In the genomic region with DNA sequence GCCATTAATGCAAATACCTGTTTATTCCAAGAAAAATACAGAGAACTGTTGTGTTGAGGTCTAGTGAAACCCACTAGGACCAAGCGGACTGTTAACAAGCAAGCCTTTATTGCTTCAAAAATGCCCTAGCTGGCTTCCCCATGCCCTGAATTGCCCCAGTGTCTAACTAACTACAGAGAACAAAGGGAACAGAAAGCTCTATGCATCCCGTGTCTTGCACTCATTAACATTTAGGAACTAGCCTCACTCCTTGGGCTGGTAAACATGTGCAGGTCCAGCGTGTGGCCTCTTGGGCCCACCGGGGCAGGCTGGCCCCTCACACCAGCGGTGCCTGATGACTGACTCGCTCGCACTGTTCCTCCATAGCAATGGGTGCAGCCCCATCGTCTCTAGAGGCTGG, we compare ENCODE assay signal across 15 mouse cellular contexts. TPM values are rescaled to one million over a fixed set of nuclear protein-coding genes. Genes with fewer than 3 reads are reported as not detected.
DNase-seq lines count a peak whose midpoint lies in the region; ATAC-seq and TF ChIP-seq lines count a peak whose summit lies in the region.
"Had no signal": no experiment of that assay in that cellular context is flagged by ENCODE, and none has a peak within 500 bp of the region (broad histone marks: within the 10 kb centered on the region; RNA-seq: fewer than 3 reads in every experiment).

No protein-coding gene starts in this region.

- H3K27ac ChIP-seq in left cerebral cortex, adult 2 months: peak overlapping the region; percentile 59
- H3K27ac ChIP-seq in embryonic facial prominence, embryonic 13.5 days: peak overlapping the region; percentile 82
- no peak overlapping the region for H3K27ac ChIP-seq in forebrain, embryonic 16.5 days (ENCODE audit: low read length)
- H3K27ac ChIP-seq in limb, embryonic 11.5 days (replicated peaks; ENCODE audit: low read depth, low read length): no peak overlapping the region
- H3K27ac ChIP-seq: liver, embryonic 14.5 days; midbrain, embryonic 15.5 days had no signal

- no peak overlapping the region for H3K4me2 ChIP-seq in embryonic facial prominence, embryonic 13.5 days
- no peak overlapping the region for H3K4me2 ChIP-seq in forebrain, embryonic 16.5 days (ENCODE audit: low read length)
- no peak overlapping the region for H3K4me2 ChIP-seq in limb, embryonic 11.5 days (ENCODE audit: low read depth, severe bottlenecking)
- H3K4me2 ChIP-seq: midbrain, embryonic 15.5 days had no signal

- intact Hi-C loops in left cerebral cortex, adult 2 months (cut with DNase I): no loop called here
- intact Hi-C loops in left cerebral cortex, postnatal 36 days (cut with DNase I): no loop called here

- TF ChIP-seq CTCF in left cerebral cortex, adult 2 months (IDR thresholded peaks at IDR 0.05): no peak
- no peak for TF ChIP-seq CTCF in lung, adult 2 months (IDR thresholded peaks at IDR 0.05; ENCODE audit: insufficient read depth, low read length)

- TF ChIP-seq POLR2A in lung, adult 2 months (IDR thresholded peaks at IDR 0.05; ENCODE audit: borderline replicate concordance, extremely low read depth, low read depth, low read length): no peak

- no peak for DNase-seq in left cerebral cortex, adult 2 months (ENCODE audit: extremely low spot score in 1 of 2, low spot score in 2 of 2)
- DNase-seq in left cerebral cortex, postnatal 36 days (ENCODE audit: low spot score in 2 of 2): no peak
- DNase-seq in limb, embryonic 11.5 days (ENCODE audit: low spot score): no peak
- no peak for DNase-seq in lung, adult 2 months
- DNase-seq in adipocyte (ENCODE audit: low spot score): no peak
- no peak for DNase-seq in spleen, postnatal 14 days (ENCODE audit: low spot score in 2 of 2)
- DNase-seq: cerebellum, postnatal 10 days; gastrocnemius, postnatal 10 days had no signal

- H3K36me3 ChIP-seq in embryonic facial prominence, embryonic 13.5 days: no peaks in the 10 kb centered on the region
- no peaks in the 10 kb centered on the region for H3K36me3 ChIP-seq in forebrain, embryonic 16.5 days (ENCODE audit: control insufficient read depth, insufficient read depth)
- no peaks in the 10 kb centered on the region for H3K36me3 ChIP-seq in limb, embryonic 11.5 days (ENCODE audit: control insufficient read depth, insufficient read depth, low read length)
- H3K36me3 ChIP-seq: midbrain, embryonic 15.5 days had no signal

- peaks cover 5% of the 10 kb centered on the region for H3K4me1 ChIP-seq in embryonic facial prominence, embryonic 13.5 days
- H3K4me1 ChIP-seq in forebrain, embryonic 16.5 days (replicated peaks; ENCODE audit: control insufficient read depth, insufficient read depth, low read length): peaks cover 3% of the 10 kb centered on the region; the same call in 1 of the 2 replicates
- H3K4me1 ChIP-seq in limb, embryonic 11.5 days (ENCODE audit: control insufficient read depth, insufficient read depth, low read length): no peaks in the 10 kb centered on the region
- H3K4me1 ChIP-seq in lung, adult 2 months (ENCODE audit: control insufficient read depth, insufficient read depth, low read length): no peaks in the 10 kb centered on the region
- H3K4me1 ChIP-seq: midbrain, embryonic 15.5 days had no signal

- no peaks in the 10 kb centered on the region for H3K9me3 ChIP-seq in embryonic facial prominence, embryonic 13.5 days
- no peaks in the 10 kb centered on the region for H3K9me3 ChIP-seq in forebrain, embryonic 16.5 days (ENCODE audit: control insufficient read depth, low read length)
- H3K9me3 ChIP-seq in limb, embryonic 11.5 days (ENCODE audit: control insufficient read depth, low read length): no peaks in the 10 kb centered on the region
- H3K9me3 ChIP-seq: midbrain, embryonic 15.5 days had no signal

- 35% methylated on average over 8 of the region's 8 CpGs for WGBS in embryonic facial prominence, embryonic 13.5 days
- 30% methylated on average over 8 of the region's 8 CpGs for WGBS in forebrain, embryonic 16.5 days
- WGBS in limb, embryonic 11.5 days: 59% methylated on average over 8 of the region's 8 CpGs
- 80% methylated on average over 8 of the region's 8 CpGs for WGBS in lung, adult 2 months

- no peak overlapping the region for H3K4me3 ChIP-seq in left cerebral cortex, adult 2 months
- H3K4me3 ChIP-seq in embryonic facial prominence, embryonic 13.5 days: no peak overlapping the region
- H3K4me3 ChIP-seq in forebrain, embryonic 16.5 days (replicated peaks; ENCODE audit: low read length): no peak overlapping the region
- no peak overlapping the region for H3K4me3 ChIP-seq in limb, embryonic 11.5 days (ENCODE audit: low read depth, low read length)
- H3K4me3 ChIP-seq in lung, adult 2 months (replicated peaks; ENCODE audit: extremely low read depth, low read depth, low read length): no peak overlapping the region
- H3K4me3 ChIP-seq: midbrain, embryonic 15.5 days had no signal

- ATAC-seq in embryonic facial prominence, embryonic 13.5 days (ENCODE audit: insufficient number of reproducible peaks, insufficient read depth, low FRiP score, low TSS enrichment, low read depth): peak; percentile 48; the same call in 1 of the 2 replicates
- peak; percentile 76 for ATAC-seq in forebrain, embryonic 16.5 days
- ATAC-seq in limb, embryonic 11.5 days (ENCODE audit: insufficient number of reproducible peaks, low FRiP score, low TSS enrichment, low read depth): 0 out of 2 replicates have a peak, but pooled peaks have one; percentile 57
- ATAC-seq: activated CD4-positive, CD25-positive, alpha-beta regulatory T cell, adult 4 months; midbrain, embryonic 15.5 days had no signal

- no peak overlapping the region for H3K9ac ChIP-seq in embryonic facial prominence, embryonic 13.5 days
- no peak overlapping the region for H3K9ac ChIP-seq in forebrain, embryonic 16.5 days (replicated peaks; ENCODE audit: low read depth, low read length)
- no peak overlapping the region for H3K9ac ChIP-seq in limb, embryonic 11.5 days (ENCODE audit: low read length)
- H3K9ac ChIP-seq: liver, embryonic 14.5 days; midbrain, embryonic 15.5 days had no signal

- no peaks in the 10 kb centered on the region for H3K27me3 ChIP-seq in embryonic facial prominence, embryonic 13.5 days
- no peaks in the 10 kb centered on the region for H3K27me3 ChIP-seq in forebrain, embryonic 16.5 days (replicated peaks; ENCODE audit: control insufficient read depth, insufficient read depth, low read length)
- H3K27me3 ChIP-seq in limb, embryonic 11.5 days (ENCODE audit: control insufficient read depth, insufficient read depth, low read length): no peaks in the 10 kb centered on the region
- H3K27me3 ChIP-seq: midbrain, embryonic 15.5 days had no signal

RNA-seq across cellular contexts. Expression of a gene that starts 49.1 kb away (rescaled TPM):
- total RNA-seq in left cerebral cortex, adult 2 months (2021): not detected
- total RNA-seq in left cerebral cortex, postnatal 36 days (2021): not detected
- polyA plus RNA-seq in embryonic facial prominence, embryonic 13.5 days (2015; fragmentation: Nextera tagmentation; extraction: Ambion mirVana): 0.29 TPM in 1 of 2 replicates, not detected in the other
- polyA plus RNA-seq in forebrain, embryonic 16.5 days (2015; fragmentation: Nextera tagmentation; extraction: Ambion mirVana): not detected in 2 replicates
- not detected in 2 replicates for polyA plus RNA-seq in limb, embryonic 11.5 days (2014; fragmentation: Nextera tagmentation; extraction: Ambion mirVana)
- polyA plus RNA-seq in lung, adult 2 months (2012; rRNA removed): 0.13 TPM in 1 of 2 replicates, not detected in the other
- polyA plus RNA-seq: heart, embryonic 16.5 days; kidney, adult 2 months; liver, embryonic 14.5 days; midbrain, embryonic 15.5 days had no signal

Comparison
In these comparisons a context has a peak if more than half of its experiments do, and no peak if none do; other contexts are left out.
1. H3K27ac ChIP-seq: peak in left cerebral cortex, adult 2 months (single experiment) and embryonic facial prominence, embryonic 13.5 days (single experiment); none in forebrain, embryonic 16.5 days (single experiment) and limb, embryonic 11.5 days (single experiment).
2. Peak in every context shown above with its lines, with median percentiles within 50 percentile points of each other: ATAC-seq.